Mouse (Mus musculus) myocyte (in vitro differentiated cells): ENCODE data around the gene Fut11.

Experiments
- CEBPB ChIP-seq: IDR thresholded peaks from 2 replicates; pipeline ENCODE4 v1.6.1; 2011; ENCODE audit warnings: mild to moderate bottlenecking, moderate library complexity; ENCODE audit not compliant: poor library complexity, insufficient read depth, severe bottlenecking
- E2F4 ChIP-seq: IDR thresholded peaks from one replicate; pipeline ENCODE4 v1.6.1; 2011; ENCODE audit warnings: mild to moderate bottlenecking, control low read depth, moderate library complexity; ENCODE audit not compliant: insufficient read depth
- MAX ChIP-seq: IDR thresholded peaks from one replicate; pipeline ENCODE4 v1.6.1; 2011; ENCODE audit warnings: low read depth, mild to moderate bottlenecking, control low read depth
- MYOD1 ChIP-seq, 3 experiments: IDR thresholded peaks; one replicate each; pipeline ENCODE4 v1.6.1; 2011; ENCODE audit warnings: control low read depth in 2 of 3, low read depth in 2 of 3, mild to moderate bottlenecking in 2 of 3, moderate library complexity in 1 of 3; ENCODE audit not compliant: insufficient read length in 2 of 3, control insufficient read depth in 1 of 3
- MYOG ChIP-seq, 3 experiments: IDR thresholded peaks; one replicate each; pipeline ENCODE4 v1.6.1; 2011; ENCODE audit warnings: control low read depth in 2 of 3, low read depth in 2 of 3, mild to moderate bottlenecking in 2 of 3; ENCODE audit not compliant: insufficient read length in 2 of 3, control insufficient read depth in 1 of 3, insufficient read depth in 1 of 3
- POLR2A ChIP-seq: IDR thresholded peaks from one replicate; pipeline ENCODE4 v1.6.1; 2011; ENCODE audit warnings: low read depth, mild to moderate bottlenecking, control low read depth, moderate library complexity; ENCODE audit not compliant: insufficient read length
- POLR2AphosphoS2 ChIP-seq: IDR thresholded peaks from one replicate; pipeline ENCODE4 v1.6.1; 2011; ENCODE audit warnings: low read depth, control low read depth; ENCODE audit not compliant: insufficient read length
- REST ChIP-seq: IDR thresholded peaks from one replicate; pipeline ENCODE4 v1.6.1; 2011; ENCODE audit warnings: mild to moderate bottlenecking, control low read depth, moderate library complexity; ENCODE audit not compliant: insufficient read depth, insufficient read length
- SRF ChIP-seq: IDR thresholded peaks from one replicate; pipeline ENCODE4 v1.6.1; 2011; ENCODE audit warnings: low read depth; ENCODE audit not compliant: control insufficient read depth, insufficient read length
- TCF12 ChIP-seq: IDR thresholded peaks from one replicate; pipeline ENCODE4 v1.6.1; 2011; ENCODE audit warnings: mild to moderate bottlenecking, control low read depth; ENCODE audit not compliant: poor library complexity, insufficient read depth, severe bottlenecking
- TCF3 ChIP-seq: IDR thresholded peaks from one replicate; pipeline ENCODE4 v1.6.1; 2011; ENCODE audit warnings: low read depth, control low read depth; ENCODE audit not compliant: insufficient read length
- USF1 ChIP-seq: IDR thresholded peaks from one replicate; pipeline ENCODE4 v1.6.1; 2011; ENCODE audit warnings: low read depth, mild to moderate bottlenecking, control low read depth, moderate library complexity

DNA sequence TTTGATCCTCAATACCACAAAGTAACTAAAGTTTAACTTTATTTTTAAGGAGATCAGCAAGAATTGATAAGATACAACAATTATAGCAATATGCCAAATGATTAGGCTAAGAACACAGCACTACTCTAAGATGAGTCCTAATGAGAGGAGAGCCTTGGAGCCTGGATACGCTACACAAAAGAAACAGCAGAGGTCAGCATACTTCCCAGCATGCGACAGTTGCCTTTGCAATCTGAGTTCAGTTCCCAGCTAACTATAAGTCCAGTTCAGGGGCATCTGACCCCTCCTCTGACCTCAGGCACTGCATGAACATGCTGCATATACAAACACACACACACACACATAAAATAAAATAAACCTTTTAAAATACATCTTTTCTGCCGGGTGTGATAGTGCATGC, 49.2 kb upstream of the Fut11 start:
- TF ChIP-seq POLR2A = no peak
- TF ChIP-seq MAX = no peak
- TF ChIP-seq USF1 = no peak
- TF ChIP-seq E2F4 = no peak
- TF ChIP-seq TCF12 = no peak
- no peak for TF ChIP-seq POLR2AphosphoS2
- TF ChIP-seq MYOD1 (IDR thresholded peaks at IDR 0.05; ENCODE audit: control insufficient read depth in 1 of 3, insufficient read length in 2 of 3, low read depth in 2 of 3) = no peak
- no peak for TF ChIP-seq CEBPB
- TF ChIP-seq SRF = no peak
- TF ChIP-seq TCF3 = no peak
- TF ChIP-seq MYOG (IDR thresholded peaks at IDR 0.05; ENCODE audit: control insufficient read depth in 1 of 3, insufficient read depth in 1 of 3, insufficient read length in 2 of 3, low read depth in 2 of 3) = no peak
- TF ChIP-seq REST = no peak
